Mouse (Mus musculus): ENCODE measurements around the gene Mpl. TPM values are rescaled to one million over a fixed set of nuclear protein-coding genes. Genes with fewer than 3 reads are reported as not detected.

Mpl gene
- polyA plus RNA-seq (2015; fragmentation: Nextera tagmentation; extraction: Ambion mirVana), result 0.67 and 0.83 TPM in 2 replicates

DNA sequence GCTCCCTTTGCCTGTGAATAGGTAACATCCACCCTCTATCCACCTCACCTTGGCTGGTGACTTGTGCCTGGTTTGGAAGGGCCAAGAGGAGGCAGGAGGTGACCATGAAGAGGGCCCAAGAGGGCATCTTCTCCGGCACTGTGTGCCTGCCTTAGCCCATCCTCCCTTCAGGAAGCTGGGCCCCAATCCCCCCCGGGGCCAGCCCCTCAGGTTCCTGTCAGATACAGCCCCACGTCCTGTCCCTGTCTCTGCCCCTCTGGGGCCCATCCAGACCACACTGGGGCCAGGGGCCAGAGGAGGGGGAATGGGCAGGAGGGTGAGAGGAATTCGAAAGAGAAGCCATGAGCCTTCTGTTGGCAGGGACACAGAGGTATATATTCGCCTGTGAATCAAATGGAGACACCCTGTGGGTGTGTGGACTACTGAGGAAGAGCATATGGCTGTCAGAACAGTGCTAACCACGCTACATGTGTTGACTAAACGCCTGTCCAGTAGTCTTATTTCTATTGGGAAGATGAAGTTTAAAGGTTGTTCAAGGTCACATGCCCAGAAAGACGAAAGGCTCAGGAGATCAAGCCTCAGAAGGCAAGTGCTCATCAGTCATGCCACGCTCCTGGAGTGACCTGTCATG lies at the start of gene Mpl:
Gene Mpl (minus strand): TSS at position 169 of the 631 bp plus-strand sequence.
- WGBS, result 43% methylated on average over 9 of the region's 9 CpGs
- H3K9me3 ChIP-seq (ENCODE audit: control insufficient read depth, low read length), result no peaks in the 10 kb centered on the region
- no peaks in the 10 kb centered on the region for H3K27me3 ChIP-seq (ENCODE audit: control insufficient read depth, insufficient read depth, low read depth, low read length)
- no peaks in the 10 kb centered on the region for H3K4me1 ChIP-seq (replicated peaks; ENCODE audit: control insufficient read depth, insufficient read depth, low read length)
- H3K4me3 ChIP-seq (ENCODE audit: low read length), result no peak within 1 kb of the TSS
- H3K27ac ChIP-seq (ENCODE audit: low read length), result no peak within 1 kb of the TSS
- H3K9ac ChIP-seq (ENCODE audit: low read length), result no peak within 1 kb of the TSS
- no peaks in the 10 kb centered on the region for H3K36me3 ChIP-seq (ENCODE audit: control insufficient read depth, insufficient read depth, low read length)
- ATAC-seq (ENCODE audit: low read depth), result no peak
- no peak within 1 kb of the TSS for H3K4me2 ChIP-seq (ENCODE audit: low read depth, low read length)

DNA sequence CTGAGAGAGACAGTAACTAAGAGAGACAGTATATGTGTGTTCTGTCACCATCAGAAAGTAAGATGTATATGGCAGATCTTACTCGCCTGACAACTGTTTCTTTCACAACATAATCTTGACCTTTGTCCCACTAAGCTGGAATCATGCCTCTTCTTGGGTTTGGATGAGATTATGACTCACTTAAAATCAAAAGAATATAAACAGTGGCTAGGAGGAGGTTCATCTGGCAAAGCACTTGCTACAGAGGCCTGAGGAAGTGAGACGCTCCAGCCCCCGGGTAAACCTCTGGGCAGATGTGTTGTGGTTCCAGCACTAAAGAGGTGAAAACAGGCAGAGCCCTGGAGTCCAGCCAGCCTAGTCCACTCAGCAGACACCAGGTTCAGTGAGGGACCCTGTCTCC lies 48.2 kb upstream of the Mpl start:
- Histone ChIP-seq H3K4me2 (ENCODE audit: low read depth, low read length) (no peak overlapping the region), H3K4me1 (replicated peaks; ENCODE audit: control insufficient read depth, insufficient read depth, low read length) (no peaks in the 10 kb centered on the region; the same call in 1 of the 2 replicates), H3K4me3 (ENCODE audit: low read length) (no peak overlapping the region), H3K36me3 (ENCODE audit: control insufficient read depth, insufficient read depth, low read length) (no peaks in the 10 kb centered on the region), H3K27me3 (ENCODE audit: control insufficient read depth, insufficient read depth, low read depth, low read length) (no peaks in the 10 kb centered on the region), H3K27ac (ENCODE audit: low read length) (no peak overlapping the region), H3K9me3 (ENCODE audit: control insufficient read depth, low read length) (no peaks in the 10 kb centered on the region), H3K9ac (ENCODE audit: low read length) (no peak overlapping the region)
- no peak for ATAC-seq (ENCODE audit: low read depth)
- WGBS, result 22% methylated on average over 3 of the region's 3 CpGs

DNA sequence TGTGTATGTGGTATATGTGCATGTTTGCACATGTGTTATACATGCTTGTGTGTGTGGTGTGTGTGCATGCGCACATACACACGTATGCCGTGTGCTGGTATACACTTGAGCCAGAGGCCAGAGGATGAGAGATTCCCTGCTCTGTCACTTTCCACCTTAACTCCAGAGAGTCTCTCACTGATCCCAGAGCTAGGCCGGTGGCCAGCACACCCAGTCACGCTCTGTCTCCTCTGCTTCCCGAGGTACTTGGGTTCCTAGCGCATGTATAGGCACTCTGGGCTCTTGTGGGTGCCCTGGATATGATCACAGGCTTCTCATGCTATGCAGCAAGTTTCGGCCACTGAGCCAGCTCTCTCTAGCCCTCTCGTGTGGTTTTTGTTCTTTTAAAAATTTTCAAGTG lies 43.5 kb upstream of the Mpl start:
- Histone ChIP-seq H3K9me3 (ENCODE audit: control insufficient read depth, low read length) (no peaks in the 10 kb centered on the region), H3K4me1 (replicated peaks; ENCODE audit: control insufficient read depth, insufficient read depth, low read length) (no peaks in the 10 kb centered on the region), H3K27me3 (ENCODE audit: control insufficient read depth, insufficient read depth, low read depth, low read length) (no peaks in the 10 kb centered on the region), H3K4me2 (ENCODE audit: low read depth, low read length) (no peak overlapping the region), H3K4me3 (ENCODE audit: low read length) (no peak overlapping the region), H3K9ac (ENCODE audit: low read length) (no peak overlapping the region), H3K36me3 (ENCODE audit: control insufficient read depth, insufficient read depth, low read length) (no peaks in the 10 kb centered on the region), H3K27ac (ENCODE audit: low read length) (no peak overlapping the region)
- WGBS, result 60% methylated on average over 9 of the region's 9 CpGs
- no peak for ATAC-seq (ENCODE audit: low read depth)

DNA sequence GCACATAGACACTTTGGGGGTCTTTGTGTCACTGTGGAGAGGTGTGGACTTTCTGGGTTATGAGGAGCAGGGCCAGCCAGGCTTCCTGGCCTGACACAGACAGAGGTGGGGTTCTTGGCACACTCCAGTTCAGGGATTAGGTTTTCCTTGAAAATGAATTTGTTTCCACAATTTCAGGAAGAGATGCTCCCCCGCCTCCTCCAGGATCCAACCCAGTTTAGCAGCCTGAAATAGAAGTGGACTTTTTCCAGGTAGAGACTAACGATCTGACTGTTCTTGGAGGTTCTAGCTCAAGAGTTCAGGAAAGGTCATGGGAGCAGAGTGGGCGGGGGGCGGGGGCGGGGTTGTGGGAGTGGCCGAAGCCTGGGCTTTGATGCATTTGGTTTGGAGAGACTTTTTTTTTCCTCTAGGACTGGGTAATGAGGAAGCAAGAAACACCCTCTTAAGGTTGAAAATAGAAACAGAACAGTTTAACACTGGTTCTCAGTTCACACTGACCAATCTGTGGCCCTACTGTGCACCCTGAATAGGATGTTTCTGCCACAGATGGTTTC lies 42.9 kb upstream of the Mpl start:
- no peak overlapping the region for H3K9ac ChIP-seq (ENCODE audit: low read length)
- no peaks in the 10 kb centered on the region for H3K27me3 ChIP-seq (ENCODE audit: control insufficient read depth, insufficient read depth, low read depth, low read length)
- no peak for ATAC-seq (ENCODE audit: low read depth)
- no peak overlapping the region for H3K4me3 ChIP-seq (ENCODE audit: low read length)
- no peaks in the 10 kb centered on the region for H3K9me3 ChIP-seq (ENCODE audit: control insufficient read depth, low read length)
- no peak overlapping the region for H3K27ac ChIP-seq (ENCODE audit: low read length)
- H3K4me1 ChIP-seq (replicated peaks; ENCODE audit: control insufficient read depth, insufficient read depth, low read length), result no peaks in the 10 kb centered on the region
- H3K4me2 ChIP-seq (ENCODE audit: low read depth, low read length), result no peak overlapping the region
- 35% methylated on average over 6 of the region's 6 CpGs for WGBS
- no peaks in the 10 kb centered on the region for H3K36me3 ChIP-seq (ENCODE audit: control insufficient read depth, insufficient read depth, low read length)

DNA sequence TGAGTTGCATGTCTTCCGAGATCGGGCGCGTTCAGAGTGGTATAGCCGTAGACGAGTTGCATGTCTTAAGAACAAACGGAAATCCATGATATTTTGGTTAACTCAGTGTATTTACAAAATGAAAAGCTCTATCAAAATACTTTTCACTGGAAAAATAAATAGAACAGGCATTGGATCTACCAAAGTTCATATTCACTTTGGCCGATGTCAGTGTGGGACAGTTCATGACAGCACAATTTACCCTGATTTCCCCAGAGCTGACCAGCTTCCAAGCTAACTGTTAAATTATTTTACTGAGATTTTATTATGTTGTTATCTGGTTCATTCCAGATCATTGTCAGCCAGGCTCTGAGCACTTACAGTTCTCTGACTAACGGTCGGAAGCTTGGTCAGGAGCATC lies 33.1 kb upstream of the Mpl start:
- Histone ChIP-seq H3K4me2 (ENCODE audit: low read depth, low read length) (no peak overlapping the region), H3K9ac (ENCODE audit: low read length) (no peak overlapping the region), H3K4me3 (ENCODE audit: low read length) (no peak overlapping the region), H3K27ac (ENCODE audit: low read length) (no peak overlapping the region), H3K9me3 (ENCODE audit: control insufficient read depth, low read length) (no peaks in the 10 kb centered on the region), H3K27me3 (ENCODE audit: control insufficient read depth, insufficient read depth, low read depth, low read length) (no peaks in the 10 kb centered on the region), H3K36me3 (ENCODE audit: control insufficient read depth, insufficient read depth, low read length) (no peaks in the 10 kb centered on the region), H3K4me1 (replicated peaks; ENCODE audit: control insufficient read depth, insufficient read depth, low read length) (no peaks in the 10 kb centered on the region)
- 72% methylated on average over 10 of the region's 10 CpGs for WGBS
- no peak for ATAC-seq (ENCODE audit: low read depth)

DNA sequence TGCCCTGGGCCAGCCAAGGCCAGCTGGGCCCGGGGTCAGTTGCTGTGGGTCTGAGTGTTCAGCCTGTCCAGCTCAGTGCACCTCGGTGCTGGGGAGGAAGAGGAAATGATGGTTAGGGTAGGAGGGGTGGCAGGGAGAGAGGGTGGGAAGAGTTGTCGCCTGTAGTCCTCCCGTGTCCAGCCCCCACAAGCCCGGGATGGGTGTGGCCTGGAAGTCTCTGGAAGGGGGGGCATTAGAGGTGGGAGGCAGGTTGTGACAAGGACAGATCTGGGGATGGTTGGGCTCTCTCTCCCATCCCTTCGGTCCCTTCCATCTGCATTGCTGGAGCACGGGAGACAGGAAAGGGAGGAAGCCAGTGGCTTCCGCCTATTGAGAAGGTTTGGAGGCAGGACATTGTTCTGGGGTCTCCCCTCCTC lies 32.4 kb upstream of the Mpl start, which contains the start of gene Tie1:
Gene Tie1 (minus strand): TSS at position 345 of the 416 bp plus-strand sequence.
- no peaks in the 10 kb centered on the region for H3K36me3 ChIP-seq (ENCODE audit: control insufficient read depth, insufficient read depth, low read length)
- H3K27ac ChIP-seq (ENCODE audit: low read length), result peak within 1 kb of the TSS; percentile 38
- peak within 1 kb of the TSS; percentile 53 for H3K4me2 ChIP-seq (ENCODE audit: low read depth, low read length)
- no peaks in the 10 kb centered on the region for H3K4me1 ChIP-seq (replicated peaks; ENCODE audit: control insufficient read depth, insufficient read depth, low read length)
- H3K27me3 ChIP-seq (ENCODE audit: control insufficient read depth, insufficient read depth, low read depth, low read length), result no peaks in the 10 kb centered on the region
- no peaks in the 10 kb centered on the region for H3K9me3 ChIP-seq (ENCODE audit: control insufficient read depth, low read length)
- H3K9ac ChIP-seq (ENCODE audit: low read length), result peak within 1 kb of the TSS; percentile 33
- peak within 1 kb of the TSS; percentile 40 for H3K4me3 ChIP-seq (ENCODE audit: low read length)
- 61% methylated on average over 8 of the region's 8 CpGs for WGBS
- ATAC-seq (ENCODE audit: low read depth), result peak; percentile 97

DNA sequence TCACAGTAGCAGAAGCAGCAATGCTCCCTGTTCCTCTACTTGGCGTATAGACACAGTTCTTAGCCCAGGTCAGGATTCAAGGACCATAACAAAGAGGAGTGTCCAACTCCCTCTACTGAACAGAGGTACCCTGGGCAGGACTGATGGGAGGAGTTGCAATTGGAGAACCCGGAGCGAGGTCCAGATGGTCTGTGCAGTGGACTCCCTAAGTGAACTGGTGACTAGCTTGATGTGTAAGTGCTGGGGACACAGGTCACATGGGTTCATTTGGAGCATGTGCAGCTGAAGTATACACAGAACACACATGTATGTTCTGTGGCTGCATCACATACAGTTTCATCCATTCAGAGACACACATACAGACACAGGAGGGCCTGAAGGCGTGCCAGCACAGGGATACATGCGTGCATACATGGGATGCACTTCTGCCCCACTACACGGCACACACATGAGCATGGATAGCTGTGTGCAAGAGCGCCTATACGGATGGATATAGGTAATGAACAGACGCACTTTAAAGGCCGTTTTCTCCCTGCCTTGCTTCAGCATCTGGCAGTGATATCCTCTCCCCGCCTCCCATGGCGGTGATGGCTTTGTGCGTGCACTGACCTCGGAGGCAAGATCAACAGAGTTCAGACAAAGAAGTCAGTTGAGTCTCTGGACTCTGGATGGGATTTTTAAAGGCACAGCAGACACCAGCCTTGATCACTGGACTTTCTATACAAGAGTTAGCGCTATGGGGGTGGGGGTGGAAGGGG lies 19.6 kb upstream of the Mpl start:
- WGBS, result 58% methylated on average over 15 of the region's 15 CpGs
- no peak for ATAC-seq (ENCODE audit: low read depth)

DNA sequence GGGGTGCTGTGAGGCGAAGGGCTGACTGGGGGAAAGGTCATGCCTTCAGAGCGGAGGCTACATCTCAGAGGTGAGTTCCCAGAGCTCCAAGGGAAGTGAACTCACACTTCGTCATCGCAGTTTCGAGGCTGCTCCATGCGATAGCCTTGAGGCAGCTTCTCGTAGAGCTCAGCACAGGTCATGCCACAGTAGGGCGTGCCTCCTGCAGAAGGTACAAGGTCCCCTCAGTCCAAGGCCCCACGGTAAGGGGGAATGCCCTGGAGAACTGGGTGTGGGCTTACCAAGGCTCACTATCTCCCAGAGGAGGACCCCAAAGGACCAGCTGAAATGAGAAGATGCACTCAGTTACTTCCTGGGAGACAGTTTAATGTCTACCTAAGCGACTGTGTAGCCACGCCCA lies 15.4 kb upstream of the Mpl start:
- Histone ChIP-seq H3K9ac (ENCODE audit: low read length) (no peak overlapping the region), H3K4me3 (ENCODE audit: low read length) (no peak overlapping the region), H3K4me2 (ENCODE audit: low read depth, low read length) (no peak overlapping the region), H3K9me3 (ENCODE audit: control insufficient read depth, low read length) (no peaks in the 10 kb centered on the region), H3K36me3 (ENCODE audit: control insufficient read depth, insufficient read depth, low read length) (no peaks in the 10 kb centered on the region), H3K27me3 (ENCODE audit: control insufficient read depth, insufficient read depth, low read depth, low read length) (no peaks in the 10 kb centered on the region), H3K27ac (ENCODE audit: low read length) (no peak overlapping the region), H3K4me1 (replicated peaks; ENCODE audit: control insufficient read depth, insufficient read depth, low read length) (no peaks in the 10 kb centered on the region)
- 87% methylated on average over 11 of the region's 11 CpGs for WGBS
- no peak for ATAC-seq (ENCODE audit: low read depth)

More for the DNA sequence above, 19.6 kb upstream of the Mpl start:
- no peaks in the 10 kb centered on the region for H3K36me3 ChIP-seq (ENCODE audit: control insufficient read depth, insufficient read depth, low read length)
- H3K4me1 ChIP-seq (replicated peaks; ENCODE audit: control insufficient read depth, insufficient read depth, low read length), result no peaks in the 10 kb centered on the region
- H3K27ac ChIP-seq (ENCODE audit: low read length), result no peak overlapping the region
- no peak overlapping the region for H3K9ac ChIP-seq (ENCODE audit: low read length)
- no peak overlapping the region for H3K4me2 ChIP-seq (ENCODE audit: low read depth, low read length)
- H3K27me3 ChIP-seq (ENCODE audit: control insufficient read depth, insufficient read depth, low read depth, low read length), result no peaks in the 10 kb centered on the region
- no peak overlapping the region for H3K4me3 ChIP-seq (ENCODE audit: low read length)
- no peaks in the 10 kb centered on the region for H3K9me3 ChIP-seq (ENCODE audit: control insufficient read depth, low read length)

DNA sequence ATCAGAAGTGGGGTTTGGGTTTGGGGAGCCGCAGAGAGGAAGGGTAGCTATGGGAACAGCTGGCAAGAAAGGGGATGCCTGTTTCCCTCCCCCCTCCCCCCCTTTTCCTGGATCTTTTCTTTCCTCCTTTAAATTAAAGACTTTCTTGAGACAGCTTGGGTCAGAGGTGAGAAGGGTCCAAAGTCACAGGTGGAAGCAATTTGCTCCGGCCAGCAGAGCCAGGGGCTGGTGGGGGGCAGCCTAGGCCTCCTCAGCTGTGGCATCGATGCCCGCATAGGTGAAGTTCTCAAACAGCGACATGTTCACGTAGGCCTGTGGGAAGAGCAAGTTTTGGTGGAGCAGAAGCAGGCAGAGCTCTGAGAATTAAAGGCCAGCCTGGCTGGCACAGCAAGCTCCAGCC lies 14.0 kb upstream of the Mpl start:
- WGBS, result 81% methylated on average over 6 of the region's 6 CpGs
- no peak overlapping the region for H3K4me3 ChIP-seq (ENCODE audit: low read length)
- no peak for ATAC-seq (ENCODE audit: low read depth)
- no peaks in the 10 kb centered on the region for H3K36me3 ChIP-seq (ENCODE audit: control insufficient read depth, insufficient read depth, low read length)
- no peaks in the 10 kb centered on the region for H3K27me3 ChIP-seq (ENCODE audit: control insufficient read depth, insufficient read depth, low read depth, low read length)
- no peak overlapping the region for H3K9ac ChIP-seq (ENCODE audit: low read length)
- no peak overlapping the region for H3K4me2 ChIP-seq (ENCODE audit: low read depth, low read length)
- no peaks in the 10 kb centered on the region for H3K9me3 ChIP-seq (ENCODE audit: control insufficient read depth, low read length)
- no peaks in the 10 kb centered on the region for H3K4me1 ChIP-seq (replicated peaks; ENCODE audit: control insufficient read depth, insufficient read depth, low read length)
- no peak overlapping the region for H3K27ac ChIP-seq (ENCODE audit: low read length)
